ENCODE assay signal across 11 mouse cellular contexts in genomic region chr14:25477268-25477667, GRCm38 (mm10). TPM values are rescaled to one million over a fixed set of nuclear protein-coding genes. Genes with fewer than 3 reads are reported as not detected.
DNase-seq lines count a peak whose midpoint lies in the region; ATAC-seq lines count a peak whose summit lies in the region.
"Had no signal": no experiment of that assay in that cellular context is flagged by ENCODE, and none has a peak within 500 bp of the region (broad histone marks: within the 10 kb centered on the region; RNA-seq: fewer than 3 reads in every experiment).

No protein-coding gene starts in this region.

- no peak for ATAC-seq in heart, embryonic 11.5 days (replicated peaks; ENCODE audit: insufficient number of reproducible peaks, low FRiP score, low TSS enrichment)
- ATAC-seq in liver, embryonic 13.5 days (ENCODE audit: low read depth): no peak
- ATAC-seq in liver, embryonic 12.5 days: no peak
- ATAC-seq in forebrain, embryonic 15.5 days (replicated peaks): no peak
- ATAC-seq in neural tube, embryonic 15.5 days (ENCODE audit: low FRiP score): no peak
- ATAC-seq: inflammation-experienced regulatory T-cells, adult 6 months had no signal

- no peak overlapping the region for H3K4me2 ChIP-seq in heart, embryonic 11.5 days
- H3K4me2 ChIP-seq in liver, embryonic 13.5 days: no peak overlapping the region
- H3K4me2 ChIP-seq in liver, embryonic 12.5 days: no peak overlapping the region
- H3K4me2 ChIP-seq in forebrain, embryonic 15.5 days (replicated peaks): no peak overlapping the region
- H3K4me2 ChIP-seq in neural tube, embryonic 15.5 days: no peak overlapping the region
- H3K4me2 ChIP-seq: neural tube, embryonic 13.5 days had no signal

- no peaks in the 10 kb centered on the region for H3K27me3 ChIP-seq in heart, embryonic 11.5 days (ENCODE audit: control insufficient read depth, insufficient read depth, low read length)
- no peaks in the 10 kb centered on the region for H3K27me3 ChIP-seq in liver, embryonic 13.5 days
- H3K27me3 ChIP-seq in liver, embryonic 12.5 days (replicated peaks): no peaks in the 10 kb centered on the region
- H3K27me3 ChIP-seq in forebrain, embryonic 15.5 days: no peaks in the 10 kb centered on the region
- no peaks in the 10 kb centered on the region for H3K27me3 ChIP-seq in neural tube, embryonic 15.5 days (replicated peaks)
- H3K27me3 ChIP-seq: neural tube, embryonic 13.5 days had no signal

- peak overlapping the region; percentile 3; the same call in 1 of the 2 replicates for H3K27ac ChIP-seq in heart, embryonic 11.5 days (ENCODE audit: low read depth, low read length)
- peak overlapping the region; percentile 23; the same call in 1 of the 2 replicates for H3K27ac ChIP-seq in liver, embryonic 13.5 days
- H3K27ac ChIP-seq in liver, embryonic 12.5 days: no peak overlapping the region
- peak overlapping the region; percentile 90 for H3K27ac ChIP-seq in forebrain, embryonic 15.5 days (replicated peaks)
- H3K27ac ChIP-seq in neural tube, embryonic 15.5 days (replicated peaks): peak overlapping the region; percentile 24; the same call in 1 of the 2 replicates

- H3K9me3 ChIP-seq in heart, embryonic 11.5 days (replicated peaks; ENCODE audit: control insufficient read depth, low read length): no peaks in the 10 kb centered on the region
- H3K9me3 ChIP-seq in liver, embryonic 13.5 days (replicated peaks): no peaks in the 10 kb centered on the region
- no peaks in the 10 kb centered on the region for H3K9me3 ChIP-seq in liver, embryonic 12.5 days (replicated peaks)
- H3K9me3 ChIP-seq in forebrain, embryonic 15.5 days: no peaks in the 10 kb centered on the region
- H3K9me3 ChIP-seq in neural tube, embryonic 15.5 days (replicated peaks): no peaks in the 10 kb centered on the region
- H3K9me3 ChIP-seq: neural tube, embryonic 13.5 days had no signal

- no peak for DNase-seq in heart, adult 8-10 months (ENCODE audit: low spot score)
- no peak for DNase-seq in liver, embryonic 13.5 days
- no peak for DNase-seq in spleen, adult 18-20 months
- DNase-seq: lung, postnatal 4 days had no signal

- no peak overlapping the region for H3K4me3 ChIP-seq in heart, embryonic 11.5 days (ENCODE audit: low read depth, low read length)
- no peak overlapping the region for H3K4me3 ChIP-seq in liver, embryonic 13.5 days (replicated peaks)
- no peak overlapping the region for H3K4me3 ChIP-seq in liver, embryonic 12.5 days
- H3K4me3 ChIP-seq in forebrain, embryonic 15.5 days: no peak overlapping the region
- no peak overlapping the region for H3K4me3 ChIP-seq in neural tube, embryonic 15.5 days (replicated peaks)
- H3K4me3 ChIP-seq: layer of hippocampus, adult 2 months; neural tube, embryonic 13.5 days had no signal

- peaks cover 94% of the 10 kb centered on the region for H3K4me1 ChIP-seq in heart, embryonic 11.5 days (ENCODE audit: control insufficient read depth, insufficient read depth, low read length)
- H3K4me1 ChIP-seq in liver, embryonic 13.5 days (replicated peaks): peaks cover 99% of the 10 kb centered on the region
- H3K4me1 ChIP-seq in liver, embryonic 12.5 days: peaks cover 98% of the 10 kb centered on the region
- H3K4me1 ChIP-seq in forebrain, embryonic 15.5 days: peaks cover 100% of the 10 kb centered on the region
- H3K4me1 ChIP-seq in neural tube, embryonic 15.5 days: peaks cover 100% of the 10 kb centered on the region

- no peak overlapping the region for H3K9ac ChIP-seq in heart, embryonic 11.5 days (ENCODE audit: low read depth, low read length)
- H3K9ac ChIP-seq in liver, embryonic 13.5 days: no peak overlapping the region
- H3K9ac ChIP-seq in liver, embryonic 12.5 days: no peak overlapping the region
- no peak overlapping the region for H3K9ac ChIP-seq in forebrain, embryonic 15.5 days (replicated peaks)
- no peak overlapping the region for H3K9ac ChIP-seq in neural tube, embryonic 15.5 days (replicated peaks)

- H3K36me3 ChIP-seq in heart, embryonic 11.5 days (ENCODE audit: control insufficient read depth, insufficient read depth, low read length): no peaks in the 10 kb centered on the region
- no peaks in the 10 kb centered on the region for H3K36me3 ChIP-seq in liver, embryonic 13.5 days
- H3K36me3 ChIP-seq in liver, embryonic 12.5 days: peaks cover 4% of the 10 kb centered on the region; the same call in 1 of the 2 replicates
- H3K36me3 ChIP-seq in forebrain, embryonic 15.5 days: no peaks in the 10 kb centered on the region
- H3K36me3 ChIP-seq in neural tube, embryonic 15.5 days: no peaks in the 10 kb centered on the region
- H3K36me3 ChIP-seq: neural tube, embryonic 13.5 days had no signal

- WGBS in heart, embryonic 11.5 days (ENCODE audit: insufficient replicate concordance): 64% methylated on average over 7 of the region's 7 CpGs
- WGBS in liver, embryonic 13.5 days (ENCODE audit: insufficient replicate concordance): 68% methylated on average over 7 of the region's 7 CpGs
- 75% methylated on average over 7 of the region's 7 CpGs for WGBS in liver, embryonic 12.5 days (ENCODE audit: insufficient replicate concordance)
- WGBS in forebrain, embryonic 15.5 days: 74% methylated on average over 7 of the region's 7 CpGs
- 75% methylated on average over 7 of the region's 7 CpGs for WGBS in neural tube, embryonic 15.5 days

RNA-seq across cellular contexts. Expression of gene Zmiz1, which starts 18.3 kb away (rescaled TPM):
- polyA plus RNA-seq in heart, embryonic 11.5 days (2014; fragmentation: Nextera tagmentation; extraction: Ambion mirVana): 34.9 and 36.2 TPM in 2 replicates
- 10 to 100 TPM; 34.7 to 44.1 (median 40.4) TPM for total RNA-seq in heart, adult 8-10 months (2022)
- 4.5 TPM in 2 replicates for polyA plus RNA-seq in liver, embryonic 13.5 days (2015; fragmentation: Nextera tagmentation; extraction: Ambion mirVana)
- 9.1 and 10.2 TPM in 2 replicates for polyA plus RNA-seq in liver, embryonic 12.5 days (2016; fragmentation: Nextera tagmentation; extraction: Ambion mirVana)
- polyA plus RNA-seq in forebrain, embryonic 15.5 days (2015; fragmentation: Nextera tagmentation; extraction: Ambion mirVana): 57.5 and 63.9 TPM in 2 replicates
- 51.1 and 54.7 TPM in 2 replicates for polyA plus RNA-seq in neural tube, embryonic 15.5 days (2015; fragmentation: Nextera tagmentation; extraction: Ambion mirVana)
